Mouse (Mus musculus) kidney, postnatal 10 days (tissue): ENCODE measurements around the gene Clmn.
"Not testable (repeated sequence)": the region's sequence is repeated elsewhere in the genome, so short reads cannot be mapped to it uniquely, and the experiment has no call there.

ENCODE experiments used
- DNase-seq: peaks from one replicate; pipeline ENCODE4 v3.0.0; 2021; ENCODE audit warnings: mixed read lengths

Clmn gene

GRCm38 (mm10) chr12:104751331-104751813 lies 113.5 kb downstream of the Clmn start:
- peak; percentile 61 for DNase-seq

DNA sequence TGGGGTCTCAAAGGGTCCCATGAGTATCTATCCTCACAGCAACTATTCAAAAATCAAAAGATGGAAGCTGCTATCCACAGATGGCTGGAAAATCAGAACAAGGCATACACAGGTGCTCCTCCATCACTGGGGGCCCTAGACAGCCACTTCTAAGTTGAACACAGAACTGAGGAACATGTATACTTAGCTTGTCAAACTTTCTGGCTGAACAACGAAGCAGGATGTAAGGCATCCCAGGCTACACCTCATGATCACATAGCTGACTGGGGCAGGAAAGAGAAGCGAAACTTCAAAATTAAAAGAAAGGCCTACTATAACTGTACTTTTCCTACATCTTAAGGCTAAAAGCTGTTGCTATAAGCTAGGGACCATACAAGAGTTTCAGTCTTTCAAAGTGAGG lies 115.9 kb downstream of the Clmn start:
- DNase-seq = no peak

DNA sequence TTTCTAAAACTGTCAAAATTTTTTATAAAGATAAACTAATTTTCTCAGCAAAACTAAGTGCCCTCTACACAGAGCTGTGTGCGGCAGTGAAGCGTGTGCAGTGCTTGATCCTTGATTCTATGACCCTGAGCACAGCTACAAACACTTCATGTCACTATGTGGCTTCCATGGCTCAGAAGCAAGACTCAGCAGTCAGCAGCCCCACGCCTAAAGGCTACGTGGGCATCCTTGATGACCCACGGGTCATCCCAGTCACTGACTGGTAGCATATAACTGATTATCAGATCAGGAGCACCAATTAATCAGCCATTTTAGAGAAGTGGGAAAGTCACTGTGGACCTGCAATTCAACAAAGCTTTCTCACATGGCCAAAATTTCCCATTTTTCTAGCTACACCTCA lies 117.6 kb downstream of the Clmn start:
- DNase-seq = no peak

DNA sequence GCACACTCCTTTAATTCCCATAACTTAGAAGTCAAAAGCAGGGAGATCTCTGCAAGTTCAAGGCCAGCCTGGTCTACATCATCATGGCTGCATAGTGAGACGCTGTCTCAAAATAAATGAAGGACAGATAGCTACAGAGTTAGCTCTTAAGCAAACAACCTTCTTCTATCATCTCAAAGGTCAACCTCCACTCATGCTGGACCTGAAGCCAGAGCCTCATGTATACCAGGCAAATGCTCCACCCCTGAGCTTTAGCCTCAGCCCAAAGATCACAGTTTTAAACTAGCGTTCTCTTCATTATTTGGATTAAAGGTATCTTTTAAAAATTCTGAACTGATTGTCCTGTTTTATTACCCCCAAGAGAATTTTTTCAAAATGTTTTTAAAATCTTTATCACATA lies 118.3 kb downstream of the Clmn start:
- no peak for DNase-seq

GRCm38 (mm10) chr12:104743687-104744086 lies 121.2 kb downstream of the Clmn start:
- DNase-seq = no peak

- no peak for DNase-seq
Observed at GRCm38 (mm10) chr12:104742247-104742646, 122.6 kb downstream of the Clmn start.

DNA sequence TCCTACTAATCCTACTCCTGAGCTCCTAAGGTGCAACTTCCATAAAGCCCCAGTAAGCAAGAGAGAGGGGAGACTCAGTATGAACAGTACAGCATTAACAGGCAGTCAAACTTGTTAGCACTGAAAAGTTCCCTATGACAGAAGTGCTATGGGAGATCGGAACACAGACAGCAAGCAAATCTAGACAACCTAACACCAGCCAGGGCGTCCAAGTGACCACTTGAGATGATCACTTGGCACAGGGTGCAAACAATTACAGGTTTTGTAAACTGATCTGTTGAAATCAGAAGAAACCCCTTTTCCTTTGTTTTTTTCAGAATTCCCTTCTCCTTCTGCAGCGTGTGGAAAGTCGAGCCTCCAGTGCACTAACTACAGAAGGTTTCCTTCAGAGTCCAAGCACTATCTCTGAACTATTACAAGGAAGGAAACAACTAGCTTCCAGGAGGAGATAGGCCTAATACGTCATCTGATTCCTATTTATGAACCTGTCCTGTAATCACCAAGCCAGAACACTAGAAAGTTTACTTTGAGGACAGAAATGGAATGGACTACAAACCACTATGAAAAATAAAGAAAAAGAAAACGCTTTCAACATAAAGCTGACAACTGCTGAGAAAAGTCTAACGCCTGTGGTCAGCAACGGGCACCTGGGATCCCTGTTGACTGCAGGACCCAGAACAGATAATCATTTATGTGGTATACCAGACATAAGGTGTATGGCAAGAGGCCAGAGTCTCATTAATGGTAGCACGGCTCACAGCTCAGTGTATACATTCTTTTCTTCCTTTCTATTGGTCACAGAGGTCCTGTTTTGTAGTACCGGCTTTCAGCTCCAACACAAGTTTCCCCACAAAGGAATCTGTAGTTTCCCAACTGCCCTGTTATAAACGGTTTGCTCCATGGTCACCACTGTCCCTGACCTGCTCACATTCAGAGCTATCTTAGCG lies 123.8 kb downstream of the Clmn start:
- DNase-seq = no peak

DNA sequence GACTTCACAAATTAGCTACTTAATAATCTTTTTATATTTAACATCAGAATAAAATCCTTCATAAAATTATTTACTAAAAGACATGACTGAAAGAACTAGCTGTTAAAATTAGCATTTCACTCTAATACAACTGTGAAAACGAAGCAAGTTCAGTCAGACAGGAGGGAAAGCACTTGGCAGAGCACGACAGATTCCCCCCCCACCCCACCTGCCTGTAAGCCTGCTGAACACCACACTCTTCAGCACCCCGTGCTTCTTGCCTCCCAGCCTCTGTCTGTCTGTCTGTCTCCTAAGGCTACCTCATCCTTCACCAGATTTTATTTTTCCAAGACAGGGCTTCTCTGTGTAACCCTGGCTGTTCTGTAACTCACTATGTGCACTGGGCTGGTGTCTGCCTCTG lies 125.9 kb downstream of the Clmn start:
- DNase-seq = no peak

DNA sequence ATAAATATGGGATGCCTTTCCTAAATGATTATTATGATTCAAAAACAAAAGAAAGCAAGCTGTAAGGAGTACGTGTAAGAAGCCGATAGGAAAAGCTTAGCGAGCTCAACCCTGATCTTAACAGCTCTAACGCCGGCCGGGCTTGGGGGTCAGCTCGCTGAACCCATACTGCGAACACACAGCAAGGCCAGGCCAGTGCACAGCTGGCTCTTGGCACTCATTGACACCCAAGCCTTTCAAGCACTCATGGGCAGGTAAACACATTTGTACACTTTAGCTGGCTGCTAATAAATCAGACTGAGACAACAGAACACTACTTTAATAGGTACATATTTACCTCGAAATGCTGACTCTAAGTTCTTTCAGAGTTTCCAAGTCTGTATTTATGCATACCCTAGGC lies 126.4 kb downstream of the Clmn start:
- DNase-seq = peak; percentile 34

DNA sequence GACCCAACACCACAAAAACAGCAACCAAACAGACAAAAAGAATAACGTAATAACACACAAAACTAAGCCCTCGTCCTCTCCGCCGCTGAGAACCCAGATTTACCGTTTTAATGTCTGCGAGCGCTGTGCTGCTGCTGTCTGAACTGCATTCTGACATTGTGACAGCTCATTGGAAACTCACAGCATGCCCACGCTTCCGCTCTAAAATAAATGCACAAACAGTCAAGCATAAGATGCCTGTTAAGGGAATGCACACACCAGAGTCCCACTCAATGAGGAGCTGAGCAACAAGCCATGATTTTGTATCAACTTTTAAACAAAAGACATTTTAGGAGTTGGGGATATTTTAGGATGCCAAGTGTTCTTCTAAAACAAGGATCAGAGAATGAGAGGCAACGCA lies 127.2 kb downstream of the Clmn start:
- DNase-seq = no peak

GRCm38 (mm10) chr12:104735993-104736395 lies 128.9 kb downstream of the Clmn start:
- DNase-seq = no peak

- no peak for DNase-seq
Observed at GRCm38 (mm10) chr12:104733165-104733564, 131.7 kb downstream of the Clmn start.

- no peak for DNase-seq
Observed at GRCm38 (mm10) chr12:104731782-104732181, 133.1 kb downstream of the Clmn start.

- not testable (repeated sequence) for DNase-seq
Observed at GRCm38 (mm10) chr12:104726436-104726835, 138.4 kb downstream of the Clmn start.

DNA sequence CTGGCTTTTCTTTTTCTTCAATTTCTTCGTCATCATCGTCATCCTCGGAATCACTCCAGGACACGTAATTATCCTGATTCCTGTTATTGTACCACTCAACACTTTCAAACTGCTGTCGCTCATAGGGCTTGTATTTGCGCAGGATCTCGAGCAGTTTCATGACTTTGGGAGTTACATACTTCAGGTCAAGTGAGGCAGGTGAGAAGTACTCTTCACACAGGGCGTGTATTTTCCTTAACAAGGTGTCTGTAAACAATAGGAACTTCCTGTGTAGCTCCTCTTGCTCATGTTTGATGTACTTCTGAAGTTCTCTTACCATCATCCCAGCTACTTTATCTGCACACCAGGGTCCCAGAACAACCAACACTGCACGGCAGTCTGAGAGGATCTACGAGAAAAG lies 142.8 kb downstream of the Clmn start:
- no peak for DNase-seq

GRCm38 (mm10) chr12:104721011-104721410 lies 143.9 kb downstream of the Clmn start:
- DNase-seq = no peak

DNA sequence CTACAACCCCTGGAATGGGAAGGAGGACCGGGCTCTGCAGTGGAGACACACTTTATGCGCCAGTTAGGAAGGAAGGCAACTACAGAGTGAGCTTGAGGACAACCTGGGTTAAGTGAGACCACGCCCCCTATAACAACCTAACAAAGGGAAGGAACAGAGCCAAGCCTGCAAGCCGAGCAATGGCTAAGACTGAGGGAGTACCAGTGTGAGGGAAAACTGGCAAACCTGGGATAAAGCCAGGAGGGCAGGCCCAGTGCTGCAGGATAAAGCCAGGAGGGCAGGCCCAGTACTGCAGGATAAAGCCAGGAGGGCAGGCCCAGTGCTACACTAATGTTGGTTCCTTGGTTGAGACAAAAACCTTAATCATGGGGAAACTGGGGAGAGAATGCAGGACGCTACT lies 145.9 kb downstream of the Clmn start:
- no peak for DNase-seq

GRCm38 (mm10) chr12:104716409-104716808 lies 148.5 kb downstream of the Clmn start:
- DNase-seq = no peak

GRCm38 (mm10) chr12:104715453-104715852 lies 149.4 kb downstream of the Clmn start:
- DNase-seq = no peak
